Mouse (Mus musculus): Measurements from ENCODE around the gene Cited2. TPM values are rescaled to one million over a fixed set of nuclear protein-coding genes. Genes with fewer than 3 reads are reported as not detected.

Cited2 gene
- 10 to 100 TPM; 35.7 to 36.8 TPM for total RNA-seq (2021)
- long read RNA-seq, experiment 1, transcript Cited2-203 (1 exons, 2,411 nt) = minor isoform, 8 of 25 reads
- long read RNA-seq, experiment 1, transcript Cited2-201 (2 exons, 1,979 nt) = major isoform, 17 of 25 reads
- long read RNA-seq, experiment 1, partial matches to known transcripts = 0 of 25 reads
- long read RNA-seq, experiment 1, other reads (novel, unspliced or antisense) = 0 of 25 reads
- long read RNA-seq, experiment 2, transcript Cited2-201 (2 exons, 1,979 nt) = major isoform, 39 of 56 reads
- long read RNA-seq, experiment 2, transcript Cited2-203 (1 exons, 2,411 nt) = minor isoform, 16 of 56 reads
- long read RNA-seq, experiment 2, partial matches to known transcripts = 0 of 56 reads
- long read RNA-seq, experiment 2, other reads (novel, unspliced or antisense) = 0 of 56 reads

- peak; percentile 99 to 100 for DNase-seq (ENCODE audit: low spot score in 2 of 2)
Observed at GRCm38 (mm10) chr10:17722653-17723410, at the start of gene Cited2. Cited2 (plus strand) TSS chr10:17723218.

GRCm38 (mm10) chr10:17674454-17674853 lies 48.6 kb upstream of the Cited2 start:
- DNase-seq (ENCODE audit: low spot score in 2 of 2) = no peak

- DNase-seq (ENCODE audit: low spot score in 2 of 2) = no peak
Observed at GRCm38 (mm10) chr10:17674869-17675268, 48.1 kb upstream of the Cited2 start.

DNA sequence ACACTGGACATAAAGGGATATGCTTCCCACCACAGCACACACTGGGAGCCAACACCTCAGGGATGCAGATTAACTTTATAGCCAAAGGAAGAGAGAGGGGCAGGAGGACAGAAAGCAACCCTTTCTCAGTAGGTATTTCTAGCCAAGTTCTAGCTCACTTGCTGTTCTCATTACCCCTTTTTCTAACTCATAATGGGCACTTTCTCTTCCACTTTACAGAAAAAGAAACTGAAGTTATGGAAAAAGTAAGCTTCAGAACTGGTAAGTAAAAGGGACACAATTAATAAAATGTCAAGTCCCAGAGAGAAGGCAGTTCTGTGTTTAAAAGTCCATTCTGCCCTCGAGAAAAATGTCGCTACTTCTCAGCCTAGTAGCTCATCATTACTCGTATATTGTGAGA lies 46.6 kb upstream of the Cited2 start:
- DNase-seq (ENCODE audit: low spot score in 2 of 2) = no peak

- DNase-seq (ENCODE audit: low spot score in 2 of 2) = no peak
Observed at GRCm38 (mm10) chr10:17677308-17677707, 45.7 kb upstream of the Cited2 start.

GRCm38 (mm10) chr10:17680432-17681382 lies 42.3 kb upstream of the Cited2 start:
- no peak for DNase-seq (ENCODE audit: low spot score in 2 of 2)

DNA sequence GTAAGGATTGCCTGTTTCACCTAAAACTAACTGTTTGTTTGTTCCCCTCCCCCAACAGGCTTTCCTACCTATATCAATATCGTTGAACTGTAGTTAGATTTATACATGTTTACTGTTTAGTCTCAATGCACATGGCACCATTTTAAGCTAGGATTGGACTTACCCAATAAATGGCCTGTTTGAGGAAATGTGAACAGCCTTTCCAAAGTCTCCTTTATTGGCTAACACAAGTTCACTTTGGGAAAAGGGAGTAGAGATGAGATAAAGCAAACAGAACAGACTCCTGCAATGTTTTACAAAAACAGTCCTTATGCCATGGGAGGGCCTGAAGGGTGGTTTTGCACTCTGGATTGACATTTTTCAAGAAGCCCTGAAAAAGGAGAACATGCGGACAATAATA lies 41.6 kb upstream of the Cited2 start:
- DNase-seq (ENCODE audit: low spot score in 2 of 2) = no peak

DNA sequence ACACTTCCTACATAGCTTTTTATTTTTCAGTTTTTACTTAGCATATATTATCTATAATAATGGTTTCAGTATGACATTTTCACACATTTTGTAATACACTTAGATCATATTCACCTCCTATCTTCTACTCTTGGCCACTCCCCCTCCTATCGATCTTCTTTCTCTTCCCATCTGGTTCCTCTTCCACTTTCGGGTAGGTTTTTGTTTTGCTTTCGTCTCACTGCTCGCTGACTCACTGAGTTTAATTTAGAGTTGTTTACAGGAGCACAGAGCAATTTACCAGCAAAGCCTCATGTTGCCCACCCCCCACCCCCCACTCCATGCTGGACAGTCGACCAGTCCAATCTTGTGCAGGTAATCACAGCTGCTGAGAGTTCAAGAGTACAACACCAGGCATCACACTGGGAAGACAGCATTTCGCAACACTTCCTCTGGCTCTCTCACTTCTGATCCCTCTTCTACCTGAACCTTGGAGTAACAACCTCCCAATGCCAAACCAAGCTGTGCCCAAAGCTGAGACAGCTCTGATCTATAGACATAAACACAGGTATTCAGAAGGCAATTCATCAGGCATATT lies 39.1 kb upstream of the Cited2 start:
- no peak for DNase-seq (ENCODE audit: low spot score in 2 of 2)

DNA sequence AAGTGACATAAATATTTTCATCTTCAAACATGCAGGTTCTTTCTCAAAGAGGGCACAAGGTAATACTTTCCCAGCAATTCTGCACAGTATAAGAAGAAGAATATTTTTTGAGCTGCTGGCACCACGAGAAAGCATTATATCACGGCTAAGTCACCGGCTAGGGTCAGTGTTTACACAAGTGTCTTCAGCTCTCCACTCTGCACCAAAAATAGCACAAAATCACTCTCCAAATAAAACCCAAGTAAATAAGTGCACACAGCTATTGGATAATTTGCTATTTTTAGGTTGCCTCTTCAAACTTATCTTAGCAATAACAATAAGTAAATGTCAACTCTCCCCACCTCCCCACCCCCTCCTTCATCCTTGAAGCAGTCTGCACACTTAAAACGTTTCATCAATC lies 33.2 kb upstream of the Cited2 start:
- no peak for DNase-seq (ENCODE audit: low spot score in 2 of 2)

GRCm38 (mm10) chr10:17691709-17692108 lies 31.3 kb upstream of the Cited2 start:
- DNase-seq (ENCODE audit: low spot score in 2 of 2) = no peak

DNA sequence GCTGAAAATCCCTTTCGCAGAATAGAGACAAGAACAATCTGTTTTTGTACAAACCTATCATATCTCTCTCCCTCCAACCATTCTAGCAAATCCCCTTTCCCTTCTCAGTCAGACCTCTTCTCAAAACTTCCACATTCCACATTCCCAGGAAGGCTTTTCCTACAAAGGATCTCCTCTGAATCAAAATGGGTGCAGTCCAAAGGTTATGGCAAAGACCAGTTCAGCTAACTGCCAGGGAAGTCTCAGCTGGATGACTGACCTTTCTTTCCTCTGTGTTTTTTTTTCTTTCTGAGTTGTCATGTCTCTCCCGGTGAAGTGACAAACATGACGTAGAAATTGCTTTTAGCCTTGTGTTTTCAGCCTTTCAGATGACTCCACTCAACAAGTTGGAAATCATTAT lies 27.2 kb upstream of the Cited2 start:
- no peak for DNase-seq (ENCODE audit: low spot score in 2 of 2)

GRCm38 (mm10) chr10:17697376-17698265 lies 25.4 kb upstream of the Cited2 start:
- no peak for DNase-seq (ENCODE audit: low spot score in 2 of 2)

GRCm38 (mm10) chr10:17705466-17705973 lies 17.5 kb upstream of the Cited2 start:
- no peak for DNase-seq (ENCODE audit: low spot score in 2 of 2)

DNA sequence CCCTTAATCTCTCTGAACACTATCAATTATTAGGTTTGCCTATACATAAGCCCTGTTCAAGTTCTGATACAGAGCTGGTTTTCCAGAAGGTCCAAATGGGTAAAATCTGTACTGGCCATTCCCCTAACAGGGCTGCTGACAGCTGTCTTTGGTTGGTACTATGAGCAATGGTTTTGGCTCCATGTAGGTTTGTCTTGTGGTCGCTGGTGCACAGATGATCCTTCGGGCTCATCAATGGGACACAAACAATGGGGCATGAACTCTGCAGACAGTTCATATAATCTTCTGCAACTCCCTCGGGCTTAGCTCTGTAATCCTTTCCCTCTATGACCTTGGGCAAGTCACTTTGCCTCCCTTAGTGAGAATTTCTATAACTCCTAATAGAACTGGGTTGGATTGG lies 12.3 kb upstream of the Cited2 start:
- no peak for DNase-seq (ENCODE audit: low spot score in 2 of 2)

DNA sequence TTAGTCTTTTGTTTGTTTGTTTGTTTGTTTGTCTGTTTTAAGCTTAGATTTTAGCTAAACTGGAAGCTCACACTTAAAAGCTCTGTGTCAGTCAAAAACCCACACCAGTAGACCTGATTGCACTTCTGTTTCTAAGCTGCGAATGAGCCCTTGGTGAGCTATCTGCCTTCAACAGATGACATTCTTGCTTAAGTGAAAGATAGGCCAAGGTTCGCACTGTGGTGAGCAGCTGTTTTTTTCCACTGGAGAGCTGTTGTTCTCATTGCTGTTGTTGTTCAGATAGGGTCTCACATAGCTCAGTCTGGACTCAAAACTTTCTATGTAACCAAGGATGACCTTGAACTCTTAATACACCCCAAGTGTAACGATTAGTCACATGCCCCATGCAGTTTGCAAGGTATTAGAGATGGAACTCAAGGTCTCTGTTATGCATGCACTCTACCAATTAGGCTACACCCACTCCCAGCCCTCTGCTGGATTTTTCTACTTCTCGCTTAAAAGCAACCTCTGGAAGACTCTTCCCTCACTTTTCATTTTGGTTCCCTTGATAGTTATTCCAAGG lies 3.9 kb upstream of the Cited2 start:
- DNase-seq (ENCODE audit: low spot score in 2 of 2) = no peak

DNA sequence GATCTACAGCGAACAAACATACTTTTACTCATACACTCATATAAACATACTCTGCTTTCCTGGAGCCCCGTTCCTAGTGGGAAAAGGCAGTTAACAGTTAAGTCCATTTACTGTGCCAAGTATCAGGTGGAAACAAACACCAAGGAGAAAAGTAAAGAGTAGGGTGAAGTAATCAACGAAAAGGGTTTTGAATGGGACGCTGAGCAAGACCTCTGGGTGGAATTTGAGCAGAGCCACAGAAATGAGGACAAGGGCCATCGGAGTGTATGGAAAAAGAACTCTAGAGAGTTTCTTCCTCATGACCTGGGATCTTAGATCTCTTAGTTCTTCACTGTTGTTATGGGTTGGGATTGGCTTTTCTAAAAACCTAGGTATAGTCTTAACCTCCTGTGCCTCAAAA lies 3.4 kb upstream of the Cited2 start:
- no peak for DNase-seq (ENCODE audit: low spot score in 2 of 2)

DNA sequence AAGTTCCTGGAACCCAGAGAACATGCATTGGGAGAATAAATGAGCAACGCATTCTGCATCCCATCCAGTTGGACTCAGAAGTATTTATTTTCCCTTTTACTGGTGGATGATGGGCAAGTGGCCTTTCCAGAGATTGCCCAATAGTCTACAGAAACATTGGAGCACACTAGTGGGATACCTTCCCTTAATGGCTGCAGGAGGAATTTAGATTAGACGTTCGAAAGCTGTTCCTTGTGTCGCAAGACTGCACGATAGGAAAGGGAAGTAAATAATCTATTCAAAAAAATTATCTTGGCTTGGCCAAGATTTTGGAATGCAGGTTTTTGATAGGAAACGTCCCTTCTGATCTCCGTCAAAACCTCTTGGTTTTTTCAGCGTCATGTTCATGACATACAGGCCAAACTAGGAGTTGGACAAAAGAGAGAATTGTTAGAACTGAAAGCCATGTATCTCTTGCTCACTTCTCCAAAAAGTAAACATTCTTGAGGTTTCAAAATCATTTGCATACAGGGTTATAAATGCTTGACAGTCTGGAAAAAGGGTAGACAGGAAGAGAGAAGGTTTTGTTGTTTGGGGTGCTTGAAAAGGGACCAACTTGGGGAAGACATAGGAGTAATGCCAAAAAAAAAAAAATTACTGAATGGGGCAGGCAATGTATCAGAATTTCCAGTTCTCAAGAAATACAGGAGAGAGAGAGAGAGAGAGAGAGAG lies 2.0 kb upstream of the Cited2 start:
- DNase-seq (ENCODE audit: low spot score in 2 of 2) = no peak

DNA sequence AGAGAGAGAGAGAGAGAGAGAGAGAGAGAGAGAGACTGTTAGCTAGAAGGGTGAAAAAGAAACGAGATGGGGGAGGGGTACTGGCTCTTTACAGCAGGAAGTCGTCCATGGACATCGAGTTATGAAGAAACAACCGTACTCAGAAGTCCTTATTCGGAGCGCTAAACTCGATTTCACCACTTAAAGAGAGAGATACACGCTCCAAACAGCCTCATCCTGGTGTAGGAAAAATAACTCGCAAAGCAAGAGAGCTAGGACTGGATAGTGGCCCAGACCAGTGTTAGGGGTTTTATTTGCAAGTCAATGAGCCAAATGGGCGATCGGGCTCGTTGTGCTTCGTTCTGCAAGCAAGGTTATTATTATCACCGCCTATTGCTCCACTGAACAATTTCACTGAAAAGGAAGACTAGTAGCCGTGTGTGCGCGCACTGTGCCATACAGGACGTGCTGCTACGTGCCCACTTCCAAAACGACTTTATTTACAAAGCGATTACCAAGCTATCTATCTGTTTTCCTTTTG lies 1.4 kb upstream of the Cited2 start:
- peak in 1 of 2 experiments; percentile 62 for DNase-seq (ENCODE audit: low spot score in 2 of 2)

GRCm38 (mm10) chr10:17722158-17722557 lies 860 bp upstream of the Cited2 start:
- peak; percentile 93 to 96 for DNase-seq (ENCODE audit: low spot score in 2 of 2)

All from layer of hippocampus, postnatal 14 days (tissue).